Comparison of ENCODE assay signal across 16 mouse cellular contexts in genomic region chr19:5722848-5723425, GRCm38 (mm10). TPM values are rescaled to one million over a fixed set of nuclear protein-coding genes. Genes with fewer than 3 reads are reported as not detected.
A peak's percentile ranks its signal among the peaks of the same experiment; 100 is the strongest.
DNase-seq lines count a peak whose midpoint lies in the region; ATAC-seq and TF ChIP-seq lines count a peak whose summit lies in the region.
"Had no signal": no experiment of that assay in that cellular context is flagged by ENCODE, and none has a peak within 500 bp of the region (broad histone marks: within the 10 kb centered on the region; RNA-seq: fewer than 3 reads in every experiment).

No protein-coding gene starts in this region.

- 82% methylated on average over 7 of the region's 7 CpGs for WGBS in spleen, adult 2 months
- WGBS in liver, embryonic 11.5 days = 57% methylated on average over 7 of the region's 7 CpGs
- WGBS in cerebellum, adult 2 months = 90% methylated on average over 7 of the region's 7 CpGs

- no peaks in the 10 kb centered on the region for H3K9me3 ChIP-seq in liver, embryonic 11.5 days (ENCODE audit: control insufficient read depth, low read length)
- H3K9me3 ChIP-seq: forebrain, embryonic 13.5 days had no signal

- ATAC-seq in liver, embryonic 11.5 days (replicated peaks; ENCODE audit: low FRiP score) = peak; percentile 57
- ATAC-seq: forebrain, embryonic 13.5 days had no signal

- H3K36me3 ChIP-seq in spleen, adult 2 months (ENCODE audit: control insufficient read depth, insufficient read depth, low read length) = peaks cover 40% of the 10 kb centered on the region
- peaks cover 36% of the 10 kb centered on the region for H3K36me3 ChIP-seq in liver, embryonic 11.5 days (ENCODE audit: control insufficient read depth, insufficient read depth, low read length)

- no peak for TF ChIP-seq CTCF in spleen, adult 2 months (IDR thresholded peaks at IDR 0.05; ENCODE audit: extremely low read depth, insufficient read depth, insufficient read length, insufficient replicate concordance)
- TF ChIP-seq CTCF in cerebellum, adult 2 months (IDR thresholded peaks at IDR 0.05; ENCODE audit: borderline replicate concordance, insufficient read depth, low read depth, low read length) = no peak

- no peak overlapping the region for H3K4me3 ChIP-seq in spleen, adult 2 months (ENCODE audit: extremely low read depth, insufficient read depth, insufficient read length)
- peak overlapping the region; percentile 83 for H3K4me3 ChIP-seq in liver, embryonic 11.5 days (ENCODE audit: low read depth, low read length)
- no peak overlapping the region for H3K4me3 ChIP-seq in cerebellum, adult 2 months (replicated peaks; ENCODE audit: insufficient read depth, low read depth, low read length)
- H3K4me3 ChIP-seq: forebrain, embryonic 13.5 days; left cerebral cortex, adult 2 months had no signal

- H3K27me3 ChIP-seq in spleen, adult 2 months (ENCODE audit: control insufficient read depth, insufficient read depth, low read length) = no peaks in the 10 kb centered on the region
- H3K27me3 ChIP-seq in liver, embryonic 11.5 days (replicated peaks; ENCODE audit: control insufficient read depth, insufficient read depth, low read length) = no peaks in the 10 kb centered on the region
- no peaks in the 10 kb centered on the region for H3K27me3 ChIP-seq in cerebellum, adult 2 months (ENCODE audit: control insufficient read depth, insufficient read depth, low read length)
- H3K27me3 ChIP-seq: forebrain, embryonic 13.5 days had no signal

- peaks cover 15% of the 10 kb centered on the region; the same call in 1 of the 2 replicates for H3K4me1 ChIP-seq in spleen, adult 2 months (ENCODE audit: control insufficient read depth, insufficient read depth, insufficient read length)
- H3K4me1 ChIP-seq in liver, embryonic 11.5 days (replicated peaks; ENCODE audit: control insufficient read depth, insufficient read depth, low read length) = peaks cover 56% of the 10 kb centered on the region
- peaks cover 8% of the 10 kb centered on the region; the same call in 1 of the 2 replicates for H3K4me1 ChIP-seq in cerebellum, adult 2 months (ENCODE audit: control insufficient read depth, insufficient read depth, low read length)

- no peak for TF ChIP-seq POLR2A in spleen, adult 2 months (IDR thresholded peaks at IDR 0.05; ENCODE audit: low read depth, low read length)
- no peak for TF ChIP-seq POLR2A in cerebellum, adult 2 months (IDR thresholded peaks at IDR 0.05; ENCODE audit: borderline replicate concordance, insufficient read depth, low read length)

- peak; percentile 91 for DNase-seq in heart, adult 11 months
- DNase-seq in heart, adult 9 months (ENCODE audit: low spot score in 2 of 2) = no peak
- no peak for DNase-seq in spleen, adult 2 months (ENCODE audit: low read depth in 1 of 2, low spot score in 2 of 2)
- DNase-seq in spleen, postnatal 14 days (ENCODE audit: low spot score in 2 of 2) = no peak
- no peak for DNase-seq in liver, embryonic 11.5 days (ENCODE audit: low spot score)
- DNase-seq in spleen, postnatal 36 days (ENCODE audit: low spot score in 2 of 2) = peak; percentile 48 to 67
- DNase-seq in cerebellum, adult 2 months = no peak
- no peak for DNase-seq in thymus, postnatal 14 days
- DNase-seq: adrenal gland, postnatal 36 days; cerebellum, adult 8-10 months; gastrocnemius, postnatal 10 days; kidney, adult 18-20 months; lung, postnatal 36 days had no signal

- peak overlapping the region; percentile 1; the same call in 1 of the 2 replicates for H3K27ac ChIP-seq in spleen, adult 2 months (ENCODE audit: insufficient read depth, low read length)
- peak overlapping the region; percentile 95 for H3K27ac ChIP-seq in liver, embryonic 11.5 days (ENCODE audit: low read depth, low read length)
- H3K27ac ChIP-seq in cerebellum, adult 2 months (ENCODE audit: insufficient read depth, low read length) = no peak overlapping the region
- H3K27ac ChIP-seq: forebrain, embryonic 13.5 days; left cerebral cortex, adult 2 months had no signal

- H3K9ac ChIP-seq in liver, embryonic 11.5 days (ENCODE audit: low read depth, low read length) = peak overlapping the region; percentile 93

- H3K4me2 ChIP-seq in liver, embryonic 11.5 days = peak overlapping the region; percentile 94
- H3K4me2 ChIP-seq: forebrain, embryonic 13.5 days had no signal

RNA-seq across cellular contexts. Expression of gene Ehbp1l1, which starts 3.2 kb away (rescaled TPM):
- polyA plus RNA-seq in spleen, adult 2 months (2012; rRNA removed) = 94.6 and 101 TPM in 2 replicates
- 64.9 and 67.1 TPM in 2 replicates for polyA plus RNA-seq in liver, embryonic 11.5 days (2014; fragmentation: Nextera tagmentation; extraction: Ambion mirVana)
- 11.7 and 13.1 TPM in 2 replicates for polyA plus RNA-seq in cerebellum, adult 2 months (2012; rRNA removed)

RNA-seq across cellular contexts. Expression of gene Fam89b, which starts 6.5 kb away (rescaled TPM):
- 124 and 173 TPM in 2 replicates for polyA plus RNA-seq in spleen, adult 2 months (2012; rRNA removed)
- 47.5 and 49.8 TPM in 2 replicates for polyA plus RNA-seq in liver, embryonic 11.5 days (2014; fragmentation: Nextera tagmentation; extraction: Ambion mirVana)
- 65.2 and 65.9 TPM in 2 replicates for polyA plus RNA-seq in cerebellum, adult 2 months (2012; rRNA removed)

RNA-seq across cellular contexts. Expression of gene Ltbp3, which starts 17.8 kb away (rescaled TPM):
- polyA plus RNA-seq in spleen, adult 2 months (2012; rRNA removed) = 22.5 and 25.8 TPM in 2 replicates
- polyA plus RNA-seq in liver, embryonic 11.5 days (2014; fragmentation: Nextera tagmentation; extraction: Ambion mirVana) = 4.1 and 4.6 TPM in 2 replicates
- 165 and 175 TPM in 2 replicates for polyA plus RNA-seq in cerebellum, adult 2 months (2012; rRNA removed)

RNA-seq across cellular contexts. Expression of gene Kcnk7, which starts 18.8 kb away (rescaled TPM):
- 0.19 and 0.39 TPM in 2 replicates for polyA plus RNA-seq in spleen, adult 2 months (2012; rRNA removed)
- 0.14 TPM in 1 of 2 replicates, not detected in the other for polyA plus RNA-seq in liver, embryonic 11.5 days (2014; fragmentation: Nextera tagmentation; extraction: Ambion mirVana)
- polyA plus RNA-seq in cerebellum, adult 2 months (2012; rRNA removed) = 0.13 and 0.24 TPM in 2 replicates
- polyA plus RNA-seq: large intestine, adult 2 months had no signal

RNA-seq across cellular contexts. Expression of gene Pcnx3, which starts 34.2 kb away (rescaled TPM):
- 195 and 236 TPM in 2 replicates for polyA plus RNA-seq in spleen, adult 2 months (2012; rRNA removed)
- polyA plus RNA-seq in liver, embryonic 11.5 days (2014; fragmentation: Nextera tagmentation; extraction: Ambion mirVana) = 22.5 and 25.0 TPM in 2 replicates
- polyA plus RNA-seq in cerebellum, adult 2 months (2012; rRNA removed) = 65.0 and 65.1 TPM in 2 replicates

Comparison
In these comparisons a context has a peak if more than half of its experiments do, and no peak if none do; other contexts are left out.
1. DNase-seq: peak in heart, adult 11 months (single experiment) and spleen, postnatal 36 days (2 of 2); none in heart, adult 9 months (0 of 2), spleen, adult 2 months (0 of 2), spleen, postnatal 14 days (0 of 2), liver, embryonic 11.5 days (single experiment), cerebellum, adult 2 months (0 of 2) and thymus, postnatal 14 days (single experiment).